Comparison of ENCODE assay signal across 8 mouse cellular contexts in the genomic region with DNA sequence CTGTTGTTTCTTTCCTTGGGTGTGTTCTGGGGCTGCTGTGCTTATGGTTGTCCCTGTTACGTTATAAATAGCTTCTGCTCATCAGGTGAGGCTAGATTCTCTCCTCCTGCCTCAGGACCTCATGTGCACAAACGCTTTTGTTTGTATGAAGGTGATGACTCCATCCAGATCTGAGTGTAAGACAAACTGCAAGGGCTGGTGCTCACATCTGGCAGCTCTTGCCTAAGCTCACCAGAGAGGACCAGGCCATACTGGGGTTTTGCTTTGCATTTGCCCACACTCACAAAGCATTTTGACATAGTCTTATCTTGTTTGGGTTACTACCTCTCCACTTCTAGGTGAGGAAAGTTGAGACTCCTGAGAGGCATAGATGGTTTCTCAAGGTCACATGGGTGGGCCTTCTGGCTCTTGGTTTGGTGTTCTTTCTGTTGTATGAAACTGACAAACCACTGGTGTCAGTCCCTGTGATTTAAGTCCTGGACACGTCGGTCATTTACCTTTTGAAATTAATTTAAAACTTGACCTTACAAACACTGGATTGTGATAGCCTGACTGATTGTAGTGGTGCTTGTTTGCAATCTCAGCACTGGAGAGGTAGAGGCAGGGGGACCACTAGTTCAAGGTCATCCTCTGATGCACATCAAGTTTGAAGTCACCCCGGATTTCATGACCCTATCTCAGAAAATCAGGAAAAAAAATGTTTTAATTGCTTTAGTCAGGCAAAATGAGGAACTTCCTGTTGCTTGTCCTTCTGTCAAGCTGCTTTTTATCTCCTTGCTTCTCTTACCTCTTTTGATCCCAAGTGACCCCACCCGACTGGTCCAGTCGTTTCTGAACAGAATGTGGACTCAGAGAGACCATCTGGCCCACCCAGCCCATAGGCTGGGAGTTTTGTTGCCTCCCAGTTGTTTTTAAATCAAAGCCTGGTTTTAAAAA. TPM values are rescaled to one million over a fixed set of nuclear protein-coding genes. Genes with fewer than 3 reads are reported as not detected.
A peak's percentile ranks its signal among the peaks of the same experiment; 100 is the strongest.
DNase-seq lines count a peak whose midpoint lies in the region; ATAC-seq lines count a peak whose summit lies in the region.

No protein-coding gene starts in this region.

- H3K27ac ChIP-seq in embryonic facial prominence, embryonic 10.5 days (replicated peaks) = no peak overlapping the region
- no peak overlapping the region for H3K27ac ChIP-seq in hindbrain, embryonic 13.5 days
- no peak overlapping the region for H3K27ac ChIP-seq in midbrain, embryonic 14.5 days (replicated peaks; ENCODE audit: low read depth, low read length)

- ATAC-seq in hindbrain, embryonic 13.5 days (ENCODE audit: low FRiP score) = no peak
- no peak for ATAC-seq in midbrain, embryonic 14.5 days (ENCODE audit: low FRiP score, low TSS enrichment)

- 65% methylated on average over 7 of the region's 7 CpGs for WGBS in embryonic facial prominence, embryonic 10.5 days
- 79% methylated on average over 7 of the region's 7 CpGs for WGBS in hindbrain, embryonic 13.5 days
- 81% methylated on average over 7 of the region's 7 CpGs for WGBS in midbrain, embryonic 14.5 days

- DNase-seq in kidney, adult 9 months = peak; percentile 32
- no peak for DNase-seq in kidney, postnatal 10 days
- no peak for DNase-seq in embryonic facial prominence, embryonic 10.5 days (ENCODE audit: low spot score)
- no peak for DNase-seq in midbrain, embryonic 14.5 days
- no peak for DNase-seq in thymus, postnatal 10 days (ENCODE audit: low spot score in 2 of 2)
- DNase-seq in yolk sac, embryonic 10.5 days (ENCODE audit: low spot score) = no peak
- no peak for DNase-seq in thymus, postnatal 0 days (ENCODE audit: low spot score)

- peak overlapping the region; percentile 91 for H3K9ac ChIP-seq in hindbrain, embryonic 13.5 days
- H3K9ac ChIP-seq in midbrain, embryonic 14.5 days (replicated peaks; ENCODE audit: low read length) = no peak overlapping the region; the same call in 1 of the 2 replicates

- H3K9me3 ChIP-seq in embryonic facial prominence, embryonic 10.5 days = no peaks in the 10 kb centered on the region
- no peaks in the 10 kb centered on the region for H3K9me3 ChIP-seq in hindbrain, embryonic 13.5 days
- no peaks in the 10 kb centered on the region for H3K9me3 ChIP-seq in midbrain, embryonic 14.5 days (ENCODE audit: control insufficient read depth, low read length)

- peak overlapping the region; percentile 82 for H3K4me2 ChIP-seq in hindbrain, embryonic 13.5 days
- peak overlapping the region; percentile 82 for H3K4me2 ChIP-seq in midbrain, embryonic 14.5 days (ENCODE audit: low read length)

- peaks cover 34% of the 10 kb centered on the region for H3K36me3 ChIP-seq in embryonic facial prominence, embryonic 10.5 days (replicated peaks)
- H3K36me3 ChIP-seq in hindbrain, embryonic 13.5 days = peaks cover 32% of the 10 kb centered on the region
- H3K36me3 ChIP-seq in midbrain, embryonic 14.5 days (ENCODE audit: control insufficient read depth, insufficient read depth, low read length) = peaks cover 30% of the 10 kb centered on the region

- no peaks in the 10 kb centered on the region for H3K27me3 ChIP-seq in embryonic facial prominence, embryonic 10.5 days (replicated peaks; ENCODE audit: low read depth, poor library complexity, severe bottlenecking)
- H3K27me3 ChIP-seq in hindbrain, embryonic 13.5 days = no peaks in the 10 kb centered on the region
- H3K27me3 ChIP-seq in midbrain, embryonic 14.5 days (ENCODE audit: control insufficient read depth, insufficient read depth, low read length) = no peaks in the 10 kb centered on the region

- peaks cover 47% of the 10 kb centered on the region for H3K4me1 ChIP-seq in embryonic facial prominence, embryonic 10.5 days
- peaks cover 42% of the 10 kb centered on the region for H3K4me1 ChIP-seq in hindbrain, embryonic 13.5 days (replicated peaks)
- H3K4me1 ChIP-seq in midbrain, embryonic 14.5 days (ENCODE audit: control insufficient read depth, insufficient read depth, low read length) = peaks cover 23% of the 10 kb centered on the region

- H3K4me3 ChIP-seq in embryonic facial prominence, embryonic 10.5 days = peak overlapping the region; percentile 89
- H3K4me3 ChIP-seq in hindbrain, embryonic 13.5 days = peak overlapping the region; percentile 76
- peak overlapping the region; percentile 75 for H3K4me3 ChIP-seq in midbrain, embryonic 14.5 days (replicated peaks; ENCODE audit: low read depth, low read length)

RNA-seq across cellular contexts. Expression of gene Tef, which starts 10.7 kb away (rescaled TPM):
- 15.9 and 16.0 TPM in 2 replicates for polyA plus RNA-seq in embryonic facial prominence, embryonic 10.5 days (2016; fragmentation: Nextera tagmentation; extraction: Ambion mirVana)
- polyA plus RNA-seq in hindbrain, embryonic 13.5 days (2015; fragmentation: Nextera tagmentation; extraction: Ambion mirVana) = 22.3 and 22.4 TPM in 2 replicates
- 12.9 and 19.6 TPM in 2 replicates for polyA plus RNA-seq in midbrain, embryonic 14.5 days (2014; fragmentation: Nextera tagmentation; extraction: Ambion mirVana)
- 12.3 and 14.8 TPM in 2 replicates for polyA plus RNA-seq in thymus, postnatal 0 days (2015; fragmentation: Nextera tagmentation; extraction: Ambion mirVana)

RNA-seq across cellular contexts. Expression of gene Tob2, which starts 45.6 kb away (rescaled TPM):
- polyA plus RNA-seq in embryonic facial prominence, embryonic 10.5 days (2016; fragmentation: Nextera tagmentation; extraction: Ambion mirVana) = 20.1 and 20.3 TPM in 2 replicates
- 15.6 and 15.7 TPM in 2 replicates for polyA plus RNA-seq in hindbrain, embryonic 13.5 days (2015; fragmentation: Nextera tagmentation; extraction: Ambion mirVana)
- 11.7 and 14.4 TPM in 2 replicates for polyA plus RNA-seq in midbrain, embryonic 14.5 days (2014; fragmentation: Nextera tagmentation; extraction: Ambion mirVana)
- polyA plus RNA-seq in thymus, postnatal 0 days (2015; fragmentation: Nextera tagmentation; extraction: Ambion mirVana) = 28.8 TPM in 2 replicates

RNA-seq across cellular contexts. Expression of gene Phf5a, which starts 58.7 kb away (rescaled TPM):
- 260 and 267 TPM in 2 replicates for polyA plus RNA-seq in embryonic facial prominence, embryonic 10.5 days (2016; fragmentation: Nextera tagmentation; extraction: Ambion mirVana)
- polyA plus RNA-seq in hindbrain, embryonic 13.5 days (2015; fragmentation: Nextera tagmentation; extraction: Ambion mirVana) = 123 and 125 TPM in 2 replicates
- polyA plus RNA-seq in midbrain, embryonic 14.5 days (2014; fragmentation: Nextera tagmentation; extraction: Ambion mirVana) = 139 and 149 TPM in 2 replicates
- polyA plus RNA-seq in thymus, postnatal 0 days (2015; fragmentation: Nextera tagmentation; extraction: Ambion mirVana) = 154 and 161 TPM in 2 replicates

RNA-seq across cellular contexts. Expression of gene Aco2, which starts 59.1 kb away (rescaled TPM):
- 153 TPM in 2 replicates for polyA plus RNA-seq in embryonic facial prominence, embryonic 10.5 days (2016; fragmentation: Nextera tagmentation; extraction: Ambion mirVana)
- polyA plus RNA-seq in hindbrain, embryonic 13.5 days (2015; fragmentation: Nextera tagmentation; extraction: Ambion mirVana) = 237 and 248 TPM in 2 replicates
- 211 and 221 TPM in 2 replicates for polyA plus RNA-seq in midbrain, embryonic 14.5 days (2014; fragmentation: Nextera tagmentation; extraction: Ambion mirVana)
- polyA plus RNA-seq in thymus, postnatal 0 days (2015; fragmentation: Nextera tagmentation; extraction: Ambion mirVana) = 126 and 136 TPM in 2 replicates
